Mouse (Mus musculus) CH12.LX (cell line): ENCODE data around the gene D10Wsu102e. TPM values are rescaled to one million over a fixed set of nuclear protein-coding genes. Genes with fewer than 3 reads are reported as not detected.

Source experiments
- DNase-seq: peaks from one replicate; pipeline ENCODE4 v3.0.0-alpha.2; 2013; ENCODE audit errors: extremely low read depth
- H3K27ac ChIP-seq: 2 replicates; pipeline ENCODE4 v1.5.1; 2012; ENCODE audit warnings: low read depth, mild to moderate bottlenecking, control low read depth, moderate library complexity; ENCODE audit not compliant: insufficient read depth
- H3K27me3 ChIP-seq: replicated peaks from 2 replicates; pipeline ENCODE3; 2012; ENCODE audit warnings: inconsistent platforms
- H3K36me3 ChIP-seq, 2 experiments: replicated peaks in 1 of 2; 2 replicates each; pipeline versions ENCODE3 to v1.6.1; 2012; ENCODE audit warnings: inconsistent platforms in 1 of 2, low read length in 1 of 2, mild to moderate bottlenecking in 1 of 2, mixed read lengths in 1 of 2, moderate library complexity in 1 of 2; ENCODE audit not compliant: control insufficient read depth in 1 of 2, insufficient read depth in 1 of 2
- H3K4me1 ChIP-seq, 2 experiments: 2 replicates each; pipeline ENCODE4 v1.6.1; 2012; ENCODE audit warnings: inconsistent platforms in 1 of 2, moderate library complexity in 1 of 2; ENCODE audit not compliant: insufficient read depth in 2 of 2, control insufficient read depth in 1 of 2
- H3K4me2 ChIP-seq: 2 replicates; pipeline ENCODE4 v1.6.1; 2012; ENCODE audit warnings: low read depth, mild to moderate bottlenecking, control low read depth; ENCODE audit not compliant: poor library complexity, insufficient read depth, severe bottlenecking
- H3K4me3 ChIP-seq, 3 experiments: fragments of 150-350 bp in 1 of 3; sonication (generic) in 1 of 3; replicated peaks in 1 of 3; 2 replicates each; pipeline versions ENCODE3 to v1.5.1; 2011 to 2012; ENCODE audit warnings: low read depth in 2 of 3, low read length in 2 of 3, mild to moderate bottlenecking in 2 of 3, moderate library complexity in 2 of 3, control low read depth in 1 of 3, improper control_type of control experiment in 1 of 3, inconsistent platforms in 1 of 3, mixed read lengths in 1 of 3; ENCODE audit not compliant: poor library complexity in 1 of 3
- H3K79me2 ChIP-seq: replicated peaks from 2 replicates; pipeline ENCODE4 v1.6.1; 2012; ENCODE audit warnings: mild to moderate bottlenecking, moderate library complexity; ENCODE audit not compliant: control insufficient read depth, poor library complexity, insufficient read depth, severe bottlenecking; ENCODE audit errors: extremely low read depth
- H3K9ac ChIP-seq: 2 replicates; pipeline ENCODE4 v1.6.1; 2012; ENCODE audit warnings: low read depth, mild to moderate bottlenecking, control low read depth, moderate library complexity; ENCODE audit not compliant: insufficient read depth
- H3K9me3 ChIP-seq: replicated peaks from 2 replicates; pipeline ENCODE3; 2012; ENCODE audit warnings: low read length, inconsistent platforms, mixed read lengths
- BHLHE40 ChIP-seq: IDR thresholded peaks from 2 replicates; pipeline ENCODE4 v1.6.1; 2011; ENCODE audit warnings: mild to moderate bottlenecking, low read depth, low read length, improper control_type of control experiment
- CHD1 ChIP-seq: IDR thresholded peaks from 2 replicates; pipeline ENCODE4 v1.6.1; 2012; ENCODE audit warnings: low read depth, low read length, improper control_type of control experiment, inconsistent platforms
- CHD2 ChIP-seq: IDR thresholded peaks from 2 replicates; pipeline ENCODE4 v1.6.1; 2011; ENCODE audit warnings: low read length, improper control_type of control experiment
- CTCF ChIP-seq, 2 experiments: IDR thresholded peaks in 1 of 2; conservative IDR thresholded peaks in 1 of 2; 2 replicates each; pipeline ENCODE4 v1.5.1; 2011 to 2012; ENCODE audit warnings: low read depth in 2 of 2, low read length in 2 of 2, improper control_type of control experiment in 1 of 2, inconsistent platforms in 1 of 2, mild to moderate bottlenecking in 1 of 2, moderate library complexity in 1 of 2
- E2F4 ChIP-seq: IDR thresholded peaks from 2 replicates; pipeline ENCODE4 v1.6.1; 2011; ENCODE audit warnings: low read depth, low read length, improper control_type of control experiment; ENCODE audit not compliant: insufficient replicate concordance
- EP300 ChIP-seq: IDR thresholded peaks from 2 replicates; pipeline ENCODE4 v1.6.1; 2011; ENCODE audit warnings: low read length, improper control_type of control experiment
- ETS1 ChIP-seq: conservative IDR thresholded peaks from 2 replicates; pipeline ENCODE4 v1.6.1; 2012; ENCODE audit warnings: low read depth, mild to moderate bottlenecking, inconsistent platforms, low read length, improper control_type of control experiment, moderate library complexity
- IRF4 ChIP-seq: IDR thresholded peaks from 2 replicates; pipeline ENCODE4 v1.6.1; 2014; ENCODE audit warnings: low read depth, mild to moderate bottlenecking, inconsistent platforms, low read length, improper control_type of control experiment
- JUND ChIP-seq: conservative IDR thresholded peaks from 2 replicates; pipeline ENCODE4 v1.6.1; 2011; ENCODE audit warnings: low read depth, low read length, improper control_type of control experiment
- MEF2A ChIP-seq: IDR thresholded peaks from 2 replicates; pipeline ENCODE4 v1.6.1; 2014; ENCODE audit warnings: low read depth, mild to moderate bottlenecking, inconsistent platforms, low read length, improper control_type of control experiment, borderline replicate concordance
- PAX5 ChIP-seq: IDR thresholded peaks from 2 replicates; pipeline ENCODE4 v1.6.1; 2012; ENCODE audit warnings: low read length, inconsistent platforms, mixed read lengths
- POLR2AphosphoS2 ChIP-seq: IDR thresholded peaks from 2 replicates; pipeline ENCODE4 v1.6.1; 2011; ENCODE audit warnings: low read depth, low read length, improper control_type of control experiment
- RAD21 ChIP-seq: IDR thresholded peaks from 2 replicates; pipeline ENCODE4 v1.6.1; 2011; ENCODE audit warnings: low read depth, mild to moderate bottlenecking, low read length, improper control_type of control experiment, moderate library complexity
- RCOR1 ChIP-seq: conservative IDR thresholded peaks from 2 replicates; pipeline ENCODE4 v1.6.1; 2012; ENCODE audit warnings: low read depth, mild to moderate bottlenecking, inconsistent platforms, low read length, improper control_type of control experiment
- SIN3A ChIP-seq: IDR thresholded peaks from 2 replicates; pipeline ENCODE4 v1.6.1; 2012; ENCODE audit warnings: low read length, improper control_type of control experiment, inconsistent platforms
- SMC3 ChIP-seq: IDR thresholded peaks from 2 replicates; pipeline ENCODE4 v1.6.1; 2011; ENCODE audit warnings: low read depth, low read length, improper control_type of control experiment
- TBP ChIP-seq: conservative IDR thresholded peaks from 2 replicates; pipeline ENCODE4 v1.6.1; 2011; ENCODE audit warnings: low read depth, low read length, improper control_type of control experiment
- TCF12 ChIP-seq: IDR thresholded peaks from 2 replicates; pipeline ENCODE4 v1.6.1; 2014; ENCODE audit warnings: low read depth, mild to moderate bottlenecking, inconsistent platforms, low read length, improper control_type of control experiment
- ZKSCAN1 ChIP-seq: IDR thresholded peaks from 2 replicates; pipeline ENCODE4 v1.6.1; 2012; ENCODE audit warnings: low read depth, inconsistent platforms, low read length, improper control_type of control experiment, borderline replicate concordance
- ZMIZ1 ChIP-seq: IDR thresholded peaks from 2 replicates; pipeline ENCODE4 v1.6.1; 2012; ENCODE audit warnings: low read depth, mild to moderate bottlenecking, inconsistent platforms, low read length, improper control_type of control experiment
- ZNF384 ChIP-seq: IDR thresholded peaks from 2 replicates; pipeline ENCODE4 v1.6.1; 2012; ENCODE audit warnings: low read depth, low read length, improper control_type of control experiment, inconsistent platforms
- dilution Hi-C: fragments of 300-500 bp; cut with MboI; formaldehyde crosslinking; loops from 2 replicates; pipeline ENCODE4 v1.14.3; 2020; ENCODE audit warnings: low sequenced_read_pairs; ENCODE audit not compliant: extremely low pct_unique_long_range_greater_than_20kb, extremely low pct_ligation_motif_present
- in situ Hi-C: fragments of 300-500 bp; cut with MboI; formaldehyde crosslinking; loops from 3 replicates; pipeline ENCODE4 v1.14.3; 2019; ENCODE audit warnings: low sequenced_read_pairs, low pct_ligation_motif_present, low pct_unique_long_range_greater_than_20kb, mixed read lengths
- polyA plus RNA-seq: library from polyadenylated mRNA; unstranded; fragments of >175 nt; gene quantifications from 2 replicates; pipeline ENCODE4 v1.2.1, GENCODE M21; 2012; ENCODE audit warnings: low read depth; ENCODE audit not compliant: insufficient read length
- total RNA-seq, 2 experiments: library from RNA; depleted of rRNA; stranded (reverse); fragments of 300-350 nt in 1 of 2; fragments of >200 nt in 1 of 2; gene quantifications; 2 replicates each; pipeline ENCODE4 v1.2.3; 2012 to 2014

The D10Wsu102e gene
- total and polyA plus RNA-seq, 3 experiments, result 1.0 to 1.6 (median 1.6) TPM

DNA sequence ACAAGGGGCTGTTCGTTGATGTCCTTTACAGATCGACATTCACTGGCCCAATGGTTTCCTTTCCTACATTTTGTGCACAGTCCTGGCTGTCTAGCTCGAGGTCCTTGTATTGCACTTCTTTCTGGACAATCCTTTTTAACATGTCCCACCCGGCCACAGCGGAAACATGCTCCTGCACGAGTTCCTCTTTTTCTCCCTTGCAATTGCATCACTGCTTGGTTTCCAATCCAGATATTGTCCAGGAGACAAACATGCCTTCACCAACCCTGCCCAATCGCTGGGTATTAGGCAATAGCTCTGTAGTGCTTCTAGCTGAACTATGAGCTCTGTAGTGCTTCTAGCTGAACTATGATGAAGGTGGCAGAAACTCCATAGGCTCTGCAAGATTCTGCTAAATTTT is 88.6 kb downstream of the D10Wsu102e start:
- Histone ChIP-seq H3K4me2 (no peak overlapping the region), H3K36me3 (peaks cover 19 to 20% of the 10 kb centered on the region in 2 experiments), H3K79me2 (no peaks in the 10 kb centered on the region), H3K4me3 (no peak overlapping the region), H3K9me3 (peaks cover 18% of the 10 kb centered on the region), H3K27me3 (no peaks in the 10 kb centered on the region), H3K4me1 (no peaks in the 10 kb centered on the region), H3K27ac (no peak overlapping the region), H3K9ac (no peak overlapping the region)
- dilution Hi-C loops (no loop called here), in situ Hi-C loops (no loop called here)
- no peak for DNase-seq
- TF ChIP-seq TCF12 (no peak), CTCF (conservative IDR thresholded peaks at IDR 0.05 in 1 of 2, IDR thresholded peaks at IDR 0.05 in 1 of 2; ENCODE audit: low read depth in 2 of 2, low read length in 2 of 2) (no peak), CHD2 (no peak), BHLHE40 (no peak), IRF4 (no peak), PAX5 (no peak), CHD1 (no peak), TBP (no peak), JUND (no peak), SIN3A (no peak), ETS1 (no peak), SMC3 (no peak), ZKSCAN1 (no peak), RCOR1 (no peak), RAD21 (no peak), ZMIZ1 (no peak), MEF2A (no peak), POLR2AphosphoS2 (no peak)

DNA sequence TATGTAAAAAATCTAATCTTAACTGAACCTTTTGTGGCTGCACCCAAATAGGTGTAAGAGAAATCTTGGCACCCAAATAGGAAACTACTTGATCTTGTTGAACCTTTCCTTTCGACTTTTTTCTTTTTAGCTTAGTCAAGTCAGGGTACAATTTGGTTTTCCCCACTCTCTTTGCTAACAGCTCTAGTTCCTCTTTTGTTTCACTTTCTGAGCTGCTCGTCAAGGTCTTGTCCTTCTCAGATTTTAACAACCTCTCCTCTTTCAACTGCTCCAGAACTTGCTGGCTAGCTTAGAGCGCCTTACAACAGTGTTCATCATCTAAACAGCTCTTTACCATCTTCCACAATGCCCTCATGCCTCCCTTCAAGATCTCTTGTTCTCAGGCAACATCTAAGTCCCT is 97.5 kb downstream of the D10Wsu102e start:
- Histone ChIP-seq H3K4me2 (no peak overlapping the region), H3K9me3 (peaks cover 24% of the 10 kb centered on the region), H3K36me3 (peaks cover 21 to 24% of the 10 kb centered on the region in 2 experiments), H3K4me3 (no peak overlapping the region), H3K4me1 (peaks cover 0 to 7% of the 10 kb centered on the region in 2 experiments; a peak in 2 of 4 replicates), H3K27ac (peak overlapping the region; percentile 46; the same call in 1 of the 2 replicates), H3K79me2 (no peaks in the 10 kb centered on the region), H3K9ac (no peak overlapping the region), H3K27me3 (no peaks in the 10 kb centered on the region)
- dilution Hi-C loops, result no loop called here
- DNase-seq, result peak; percentile 53
- in situ Hi-C loops, result no loop called here
- peak; percentile 43; the same call in 1 of the 2 replicates for TF ChIP-seq EP300
- TF ChIP-seq E2F4, result 0 out of 2 replicates have a peak, but pooled peaks have one; percentile 20
- TF ChIP-seq CTCF (conservative IDR thresholded peaks at IDR 0.05 in 1 of 2, IDR thresholded peaks at IDR 0.05 in 1 of 2; ENCODE audit: low read depth in 2 of 2, low read length in 2 of 2), result no peak
- TF ChIP-seq IRF4, result peak; percentile 55
- peak; percentile 44; the same call in 1 of the 2 replicates for TF ChIP-seq ZNF384
